Mouse (Mus musculus): ENCODE measurements around the gene Lrrc75b. TPM values are rescaled to one million over a fixed set of nuclear protein-coding genes. Genes with fewer than 3 reads are reported as not detected.

Gene Lrrc75b
- polyA plus RNA-seq, 2 experiments = 0.04 TPM; not detected in 1

- Histone ChIP-seq H3K27ac (no peak overlapping the region), H3K4me2 (ENCODE audit: low read depth) (no peak overlapping the region), H3K4me1 (replicated peaks; ENCODE audit: control insufficient read depth in 2 of 2, insufficient read depth in 2 of 2, low read length in 1 of 2) (peaks cover 0 to 3% of the 10 kb centered on the region in 2 experiments; a peak in 1 of 4 replicates), H3K36me3 (replicated peaks; ENCODE audit: control insufficient read depth, insufficient read depth, low read depth) (no peaks in the 10 kb centered on the region), H3K4me3 (ENCODE audit: insufficient read depth in 1 of 2, low read depth in 2 of 2, low read length in 2 of 2) (no peak overlapping the region), H3K9ac (replicated peaks) (no peak overlapping the region), H3K9me3 (ENCODE audit: control insufficient read depth, low read length) (no peaks in the 10 kb centered on the region), H3K27me3 (ENCODE audit: control insufficient read depth, insufficient read depth, low read length) (peaks cover 38% of the 10 kb centered on the region)
- no peak for TF ChIP-seq CTCF (IDR thresholded peaks at IDR 0.05; ENCODE audit: low read depth)
- TF ChIP-seq EP300 (IDR thresholded peaks at IDR 0.05; ENCODE audit: low read depth) = no peak
- ATAC-seq (ENCODE audit: insufficient read depth) = no peak
- no peak for DNase-seq (ENCODE audit: low read depth in 3 of 3, low spot score in 3 of 3)
- WGBS (ENCODE audit: insufficient replicate concordance) = 10% methylated on average over 14 of the region's 14 CpGs
Measured at GRCm38 (mm10) chr10:75559041-75559675, 972 bp downstream of the Lrrc75b start.

GRCm38 (mm10) chr10:75558515-75558914 lies 1.6 kb downstream of the Lrrc75b start:
- Histone ChIP-seq H3K4me1 (replicated peaks; ENCODE audit: control insufficient read depth in 2 of 2, insufficient read depth in 2 of 2, low read length in 1 of 2) (no peaks in the 10 kb centered on the region), H3K4me3 (ENCODE audit: insufficient read depth in 1 of 2, low read depth in 2 of 2, low read length in 2 of 2) (no peak overlapping the region), H3K9me3 (ENCODE audit: control insufficient read depth, low read length) (no peaks in the 10 kb centered on the region), H3K27ac (no peak overlapping the region), H3K4me2 (ENCODE audit: low read depth) (no peak overlapping the region), H3K36me3 (replicated peaks; ENCODE audit: control insufficient read depth, insufficient read depth, low read depth) (no peaks in the 10 kb centered on the region), H3K9ac (replicated peaks) (no peak overlapping the region), H3K27me3 (ENCODE audit: control insufficient read depth, insufficient read depth, low read length) (peaks cover 38% of the 10 kb centered on the region)
- WGBS (ENCODE audit: insufficient replicate concordance) = 32% methylated on average over 3 of the region's 3 CpGs
- ATAC-seq (ENCODE audit: insufficient read depth) (no peak), DNase-seq (ENCODE audit: low read depth in 3 of 3, low spot score in 3 of 3) (no peak)
- TF ChIP-seq CTCF (IDR thresholded peaks at IDR 0.05; ENCODE audit: low read depth) (no peak), EP300 (IDR thresholded peaks at IDR 0.05; ENCODE audit: low read depth) (no peak)

GRCm38 (mm10) chr10:75556026-75556425 lies 4.1 kb downstream of the Lrrc75b start:
- Histone ChIP-seq H3K4me2 (ENCODE audit: low read depth) (no peak overlapping the region), H3K4me1 (replicated peaks; ENCODE audit: control insufficient read depth in 2 of 2, insufficient read depth in 2 of 2, low read length in 1 of 2) (no peaks in the 10 kb centered on the region; a peak in 1 of 4 replicates), H3K9me3 (ENCODE audit: control insufficient read depth, low read length) (no peaks in the 10 kb centered on the region), H3K36me3 (replicated peaks; ENCODE audit: control insufficient read depth, insufficient read depth, low read depth) (no peaks in the 10 kb centered on the region), H3K9ac (replicated peaks) (no peak overlapping the region), H3K27me3 (ENCODE audit: control insufficient read depth, insufficient read depth, low read length) (peaks cover 29% of the 10 kb centered on the region), H3K27ac (no peak overlapping the region), H3K4me3 (ENCODE audit: insufficient read depth in 1 of 2, low read depth in 2 of 2, low read length in 2 of 2) (no peak overlapping the region)
- DNase-seq (ENCODE audit: low read depth in 3 of 3, low spot score in 3 of 3) (no peak), ATAC-seq (ENCODE audit: insufficient read depth) (no peak)
- TF ChIP-seq CTCF (IDR thresholded peaks at IDR 0.05; ENCODE audit: low read depth) = no peak
- no peak for TF ChIP-seq EP300 (IDR thresholded peaks at IDR 0.05; ENCODE audit: low read depth)
- 65% methylated on average over 9 of the region's 9 CpGs for WGBS (ENCODE audit: insufficient replicate concordance)

GRCm38 (mm10) chr10:75555557-75555956 lies 4.6 kb downstream of the Lrrc75b start:
- no peak overlapping the region for H3K27ac ChIP-seq
- no peak overlapping the region for H3K4me2 ChIP-seq (ENCODE audit: low read depth)
- ATAC-seq (ENCODE audit: insufficient read depth) (no peak), DNase-seq (ENCODE audit: low read depth in 3 of 3, low spot score in 3 of 3) (no peak)
- H3K4me3 ChIP-seq (ENCODE audit: insufficient read depth in 1 of 2, low read depth in 2 of 2, low read length in 2 of 2) = no peak overlapping the region
- H3K4me1 ChIP-seq (replicated peaks; ENCODE audit: control insufficient read depth in 2 of 2, insufficient read depth in 2 of 2, low read length in 1 of 2) = peaks cover 0 to 2% of the 10 kb centered on the region in 2 experiments; a peak in 1 of 4 replicates
- no peak overlapping the region for H3K9ac ChIP-seq (replicated peaks)
- peaks cover 24% of the 10 kb centered on the region for H3K27me3 ChIP-seq (ENCODE audit: control insufficient read depth, insufficient read depth, low read length)
- TF ChIP-seq EP300 (IDR thresholded peaks at IDR 0.05; ENCODE audit: low read depth) = no peak
- no peak for TF ChIP-seq CTCF (IDR thresholded peaks at IDR 0.05; ENCODE audit: low read depth)
- 70% methylated on average over 6 of the region's 6 CpGs for WGBS (ENCODE audit: insufficient replicate concordance)
- H3K36me3 ChIP-seq (replicated peaks; ENCODE audit: control insufficient read depth, insufficient read depth, low read depth) = no peaks in the 10 kb centered on the region
- no peaks in the 10 kb centered on the region for H3K9me3 ChIP-seq (ENCODE audit: control insufficient read depth, low read length)

GRCm38 (mm10) chr10:75554090-75554489 lies 6.0 kb downstream of the Lrrc75b start:
- no peak overlapping the region for H3K9ac ChIP-seq (replicated peaks)
- DNase-seq (ENCODE audit: low read depth in 3 of 3, low spot score in 3 of 3) = no peak
- H3K36me3 ChIP-seq (replicated peaks; ENCODE audit: control insufficient read depth, insufficient read depth, low read depth) = no peaks in the 10 kb centered on the region
- ATAC-seq (ENCODE audit: insufficient read depth) = no peak
- peaks cover 10% of the 10 kb centered on the region for H3K27me3 ChIP-seq (ENCODE audit: control insufficient read depth, insufficient read depth, low read length)
- no peak for TF ChIP-seq CTCF (IDR thresholded peaks at IDR 0.05; ENCODE audit: low read depth)
- no peak for TF ChIP-seq EP300 (IDR thresholded peaks at IDR 0.05; ENCODE audit: low read depth)
- no peak overlapping the region for H3K27ac ChIP-seq
- H3K9me3 ChIP-seq (ENCODE audit: control insufficient read depth, low read length) = no peaks in the 10 kb centered on the region
- peaks cover 0 to 4% of the 10 kb centered on the region in 2 experiments; a peak in 1 of 4 replicates for H3K4me1 ChIP-seq (replicated peaks; ENCODE audit: control insufficient read depth in 2 of 2, insufficient read depth in 2 of 2, low read length in 1 of 2)
- no peak overlapping the region for H3K4me3 ChIP-seq (ENCODE audit: insufficient read depth in 1 of 2, low read depth in 2 of 2, low read length in 2 of 2)
- 50% methylated on average over 8 of the region's 8 CpGs for WGBS (ENCODE audit: insufficient replicate concordance)
- H3K4me2 ChIP-seq (ENCODE audit: low read depth) = no peak overlapping the region

Measured in liver, embryonic 14.5 days (tissue).